Mouse (Mus musculus): ENCODE measurements around the gene Pex14. TPM values are rescaled to one million over a fixed set of nuclear protein-coding genes. Genes with fewer than 3 reads are reported as not detected.

Gene Pex14
- polyA plus RNA-seq, 1 experiment from 2014 or later: 52.1 TPM

GRCm38 (mm10) chr4:149047360-149047759 is 52.3 kb downstream of the Pex14 start:
- no peak for ATAC-seq
- Histone ChIP-seq H3K9me3 (no peaks in the 10 kb centered on the region), H3K4me1 (replicated peaks) (peaks cover 29% of the 10 kb centered on the region), H3K4me3 (replicated peaks) (no peak overlapping the region), H3K27me3 (replicated peaks) (no peaks in the 10 kb centered on the region), H3K9ac (no peak overlapping the region), H3K36me3 (no peaks in the 10 kb centered on the region), H3K27ac (no peak overlapping the region), H3K4me2 (replicated peaks) (peak overlapping the region; percentile 16; the same call in 1 of the 2 replicates)
- 23% methylated on average over 10 of the region's 10 CpGs for WGBS

DNA sequence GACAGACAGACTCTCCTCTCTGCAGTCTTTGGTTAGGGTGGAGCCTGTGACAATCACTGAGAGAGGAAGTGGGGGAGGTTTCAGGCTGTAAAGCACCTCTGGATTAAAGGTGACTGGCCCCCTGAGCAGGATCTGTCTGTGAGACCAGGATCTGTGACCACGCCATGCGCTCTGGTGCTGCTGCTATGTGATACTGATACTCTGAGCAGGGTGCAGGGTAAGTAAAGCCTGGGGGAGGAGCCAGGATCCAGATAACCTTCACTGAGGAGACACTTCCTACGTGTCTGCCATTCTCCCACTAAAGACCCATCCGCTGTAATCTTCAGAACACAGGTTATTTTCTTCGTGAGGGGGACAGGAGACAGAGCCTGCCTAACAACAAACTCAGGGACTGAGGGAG is 53.8 kb downstream of the Pex14 start:
- Histone ChIP-seq H3K4me3 (replicated peaks) (no peak overlapping the region), H3K27ac (no peak overlapping the region), H3K4me2 (replicated peaks) (no peak overlapping the region), H3K4me1 (replicated peaks) (peaks cover 29% of the 10 kb centered on the region), H3K27me3 (replicated peaks) (no peaks in the 10 kb centered on the region), H3K9ac (no peak overlapping the region), H3K36me3 (0 out of 2 replicates have a peak, but pooled peaks cover 3% of the 10 kb centered on the region), H3K9me3 (no peaks in the 10 kb centered on the region)
- ATAC-seq: no peak
- 59% methylated on average over 5 of the region's 5 CpGs for WGBS

- Histone ChIP-seq H3K4me3 (replicated peaks) (no peak overlapping the region), H3K9ac (no peak overlapping the region), H3K4me2 (replicated peaks) (no peak overlapping the region), H3K27ac (no peak overlapping the region), H3K9me3 (no peaks in the 10 kb centered on the region), H3K36me3 (0 out of 2 replicates have a peak, but pooled peaks cover 3% of the 10 kb centered on the region), H3K4me1 (replicated peaks) (peaks cover 14% of the 10 kb centered on the region; the same call in 1 of the 2 replicates), H3K27me3 (replicated peaks) (no peaks in the 10 kb centered on the region)
- WGBS: 52% methylated on average over 6 of the region's 6 CpGs
- no peak for ATAC-seq
Measured at GRCm38 (mm10) chr4:149040289-149040688, 59.4 kb downstream of the Pex14 start.

- ATAC-seq: no peak
- Histone ChIP-seq H3K4me1 (replicated peaks) (peaks cover 14% of the 10 kb centered on the region; the same call in 1 of the 2 replicates), H3K36me3 (0 out of 2 replicates have a peak, but pooled peaks cover 3% of the 10 kb centered on the region), H3K27ac (no peak overlapping the region), H3K4me2 (replicated peaks) (no peak overlapping the region), H3K9ac (no peak overlapping the region), H3K4me3 (replicated peaks) (no peak overlapping the region), H3K27me3 (replicated peaks) (no peaks in the 10 kb centered on the region), H3K9me3 (no peaks in the 10 kb centered on the region)
- WGBS: 49% methylated on average over 6 of the region's 6 CpGs
Measured at GRCm38 (mm10) chr4:149037706-149038105, 62.0 kb downstream of the Pex14 start.

DNA sequence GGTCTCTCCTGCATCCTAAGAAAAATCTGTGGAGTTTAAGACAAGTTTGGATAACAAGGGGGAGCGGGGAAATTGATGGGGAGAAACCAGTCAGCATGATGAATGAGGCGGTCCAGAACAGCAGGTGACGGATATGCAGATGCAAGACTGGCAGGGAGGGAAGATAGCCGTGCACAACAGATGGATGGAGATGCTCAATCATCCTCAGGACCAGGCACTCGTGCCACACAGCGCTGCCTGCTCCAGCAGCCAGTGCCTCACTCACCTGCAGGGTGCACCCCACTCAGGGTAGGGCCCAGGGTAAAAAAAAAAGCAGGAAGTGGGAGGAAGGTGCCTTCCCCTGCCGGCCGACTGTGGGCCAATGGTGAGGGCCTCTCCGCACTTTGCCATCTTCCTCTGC is 63.1 kb downstream of the Pex14 start:
- H3K4me2 ChIP-seq (replicated peaks): no peak overlapping the region
- 0 out of 2 replicates have a peak, but pooled peaks cover 3% of the 10 kb centered on the region for H3K36me3 ChIP-seq
- H3K4me3 ChIP-seq (replicated peaks): no peak overlapping the region
- WGBS: 61% methylated on average over 9 of the region's 9 CpGs
- no peak overlapping the region for H3K27ac ChIP-seq
- H3K4me1 ChIP-seq (replicated peaks): peaks cover 14% of the 10 kb centered on the region; the same call in 1 of the 2 replicates
- ATAC-seq: no peak
- H3K9ac ChIP-seq: no peak overlapping the region
- H3K9me3 ChIP-seq: no peaks in the 10 kb centered on the region
- no peaks in the 10 kb centered on the region for H3K27me3 ChIP-seq (replicated peaks)

DNA sequence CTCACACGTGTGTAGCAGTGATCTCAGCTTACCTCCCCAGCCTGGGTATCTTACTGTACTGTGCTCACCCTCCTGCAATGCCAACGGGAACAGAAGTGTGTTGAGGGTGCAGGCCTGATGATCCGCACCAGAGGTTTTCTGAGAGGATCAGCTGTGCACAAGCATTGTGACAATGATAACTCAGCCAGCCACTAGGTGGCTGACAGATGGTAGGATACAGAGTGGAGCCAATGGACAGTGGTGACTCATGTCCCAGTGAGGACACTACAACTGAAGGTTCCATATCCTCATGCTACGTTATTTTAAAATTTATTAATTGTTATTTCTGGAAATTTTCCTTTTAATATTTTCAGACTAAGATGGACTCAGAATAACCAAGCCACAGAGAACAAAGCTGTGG is 68.2 kb downstream of the Pex14 start:
- ATAC-seq: peak; percentile 62
- 78% methylated on average over 4 of the region's 4 CpGs for WGBS
- no peak overlapping the region for H3K27ac ChIP-seq
- H3K4me2 ChIP-seq (replicated peaks): no peak overlapping the region
- H3K4me3 ChIP-seq (replicated peaks): no peak overlapping the region
- H3K4me1 ChIP-seq (replicated peaks): no peaks in the 10 kb centered on the region
- H3K9me3 ChIP-seq: no peaks in the 10 kb centered on the region
- H3K9ac ChIP-seq: no peak overlapping the region
- no peaks in the 10 kb centered on the region for H3K27me3 ChIP-seq (replicated peaks)
- H3K36me3 ChIP-seq: no peaks in the 10 kb centered on the region

DNA sequence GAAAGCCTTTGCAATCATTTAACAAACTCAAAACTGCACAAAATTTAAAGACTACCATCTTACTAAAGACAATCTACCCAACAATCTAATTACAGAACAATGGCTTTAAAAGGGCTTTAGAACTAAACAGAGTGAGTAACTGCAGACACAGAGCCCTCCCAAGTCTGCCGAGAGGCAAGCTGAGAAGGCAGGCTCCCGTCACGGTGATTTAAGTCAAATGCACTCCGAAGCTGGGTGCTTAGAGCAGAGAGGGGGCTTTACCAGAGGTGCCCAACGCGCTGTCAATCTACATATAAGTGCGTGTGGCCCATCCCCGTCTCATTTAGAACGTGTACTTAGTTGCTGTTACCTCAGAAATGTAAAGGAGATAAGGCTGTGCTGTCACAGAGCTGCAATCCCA is 72.1 kb downstream of the Pex14 start:
- Histone ChIP-seq H3K4me3 (replicated peaks) (no peak overlapping the region), H3K4me2 (replicated peaks) (no peak overlapping the region), H3K4me1 (replicated peaks) (no peaks in the 10 kb centered on the region), H3K27ac (no peak overlapping the region), H3K9ac (no peak overlapping the region), H3K36me3 (no peaks in the 10 kb centered on the region), H3K27me3 (replicated peaks) (no peaks in the 10 kb centered on the region), H3K9me3 (no peaks in the 10 kb centered on the region)
- ATAC-seq: no peak
- 55% methylated on average over 9 of the region's 9 CpGs for WGBS

DNA sequence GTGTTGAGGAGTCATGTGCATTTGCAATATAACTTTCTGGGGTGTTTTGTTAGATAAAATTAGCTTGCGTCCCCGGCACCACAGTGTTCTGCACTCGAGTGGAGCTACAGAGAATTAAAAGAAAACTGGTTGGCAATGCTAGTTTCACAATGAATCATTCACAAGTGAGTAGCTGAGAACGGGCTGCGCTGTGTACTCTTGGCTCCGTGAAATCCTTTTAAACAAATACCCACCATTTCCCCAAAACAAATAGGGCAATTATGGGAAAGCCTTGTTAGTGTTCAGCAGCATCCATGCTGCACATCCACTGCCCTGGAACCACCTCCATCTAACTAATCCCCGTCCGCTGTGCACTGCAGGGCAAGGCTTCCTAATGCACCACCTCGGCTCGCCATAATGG is 74.4 kb downstream of the Pex14 start:
- H3K36me3 ChIP-seq: no peaks in the 10 kb centered on the region
- H3K9me3 ChIP-seq: no peaks in the 10 kb centered on the region
- no peak overlapping the region for H3K4me3 ChIP-seq (replicated peaks)
- 75% methylated on average over 10 of the region's 10 CpGs for WGBS
- H3K4me1 ChIP-seq (replicated peaks): no peaks in the 10 kb centered on the region
- H3K27ac ChIP-seq: no peak overlapping the region
- H3K4me2 ChIP-seq (replicated peaks): no peak overlapping the region
- no peak overlapping the region for H3K9ac ChIP-seq
- no peak for ATAC-seq
- no peaks in the 10 kb centered on the region for H3K27me3 ChIP-seq (replicated peaks)

DNA sequence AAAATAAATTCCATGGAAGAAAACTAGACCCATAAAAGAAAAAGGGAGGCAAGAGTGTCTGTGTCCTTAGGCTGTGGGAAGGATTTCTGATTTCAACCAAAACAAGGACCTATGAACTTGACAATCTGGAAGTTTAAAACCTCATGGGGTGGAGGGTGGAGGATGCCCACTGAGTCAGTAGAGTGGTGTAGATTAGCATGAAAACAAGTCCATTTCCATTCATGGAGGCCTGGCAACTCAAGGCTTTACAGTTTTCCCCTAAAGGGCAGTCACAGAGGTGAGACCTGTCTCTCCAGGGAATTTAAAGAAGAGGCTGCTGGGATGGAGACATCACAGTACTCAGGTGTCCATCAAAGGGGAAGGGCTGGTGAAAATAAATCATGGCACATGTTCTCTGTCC is 78.7 kb downstream of the Pex14 start:
- H3K27me3 ChIP-seq (replicated peaks): no peaks in the 10 kb centered on the region
- no peak overlapping the region for H3K4me3 ChIP-seq (replicated peaks)
- H3K9ac ChIP-seq: no peak overlapping the region
- no peaks in the 10 kb centered on the region for H3K9me3 ChIP-seq
- H3K4me2 ChIP-seq (replicated peaks): no peak overlapping the region
- no peak overlapping the region for H3K27ac ChIP-seq
- H3K36me3 ChIP-seq: no peaks in the 10 kb centered on the region
- H3K4me1 ChIP-seq (replicated peaks): 0 out of 2 replicates have a peak, but pooled peaks cover 2% of the 10 kb centered on the region
- ATAC-seq: no peak

DNA sequence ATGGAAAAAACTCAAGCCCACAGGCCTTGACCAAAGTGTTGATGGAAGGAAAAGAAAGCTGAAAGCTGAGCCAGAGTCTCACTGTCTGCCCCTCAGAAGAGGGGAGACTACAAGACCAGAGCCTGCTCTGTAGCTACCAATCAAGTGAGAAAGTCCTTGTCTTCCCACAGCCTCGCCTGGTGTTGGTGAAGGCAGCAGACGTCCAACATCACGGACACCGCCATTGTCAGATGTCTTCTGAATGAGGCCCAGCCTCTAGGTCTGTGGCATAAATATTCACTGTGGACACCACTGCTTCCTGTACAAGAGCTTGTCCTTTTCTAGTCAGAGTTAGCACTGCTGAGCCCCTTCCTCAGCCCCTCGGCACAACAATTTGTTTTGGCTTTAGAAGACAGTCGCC is 80.2 kb downstream of the Pex14 start:
- H3K4me1 ChIP-seq (replicated peaks): 0 out of 2 replicates have a peak, but pooled peaks cover 2% of the 10 kb centered on the region
- WGBS: 69% methylated on average over 6 of the region's 6 CpGs
- no peak overlapping the region for H3K4me2 ChIP-seq (replicated peaks)
- no peak overlapping the region for H3K4me3 ChIP-seq (replicated peaks)
- H3K27ac ChIP-seq: no peak overlapping the region
- no peaks in the 10 kb centered on the region for H3K9me3 ChIP-seq
- H3K27me3 ChIP-seq (replicated peaks): no peaks in the 10 kb centered on the region
- no peak overlapping the region for H3K9ac ChIP-seq
- H3K36me3 ChIP-seq: no peaks in the 10 kb centered on the region
- no peak for ATAC-seq

GRCm38 (mm10) chr4:149006756-149007155 is 92.9 kb downstream of the Pex14 start:
- WGBS: 93% methylated on average over 6 of the region's 6 CpGs
- Histone ChIP-seq H3K27ac (no peak overlapping the region), H3K9ac (no peak overlapping the region), H3K9me3 (no peaks in the 10 kb centered on the region), H3K4me2 (replicated peaks) (no peak overlapping the region), H3K4me1 (replicated peaks) (peaks cover 7% of the 10 kb centered on the region), H3K27me3 (replicated peaks) (no peaks in the 10 kb centered on the region), H3K4me3 (replicated peaks) (no peak overlapping the region), H3K36me3 (no peaks in the 10 kb centered on the region)
- ATAC-seq: no peak

- H3K27me3 ChIP-seq (replicated peaks): no peaks in the 10 kb centered on the region
- H3K4me1 ChIP-seq (replicated peaks): peaks cover 7% of the 10 kb centered on the region
- no peaks in the 10 kb centered on the region for H3K9me3 ChIP-seq
- H3K4me2 ChIP-seq (replicated peaks): no peak overlapping the region
- no peak overlapping the region for H3K9ac ChIP-seq
- 91% methylated on average over 3 of the region's 3 CpGs for WGBS
- no peaks in the 10 kb centered on the region for H3K36me3 ChIP-seq
- no peak overlapping the region for H3K4me3 ChIP-seq (replicated peaks)
- H3K27ac ChIP-seq: no peak overlapping the region
- no peak for ATAC-seq
Measured at GRCm38 (mm10) chr4:149006107-149006506, 93.6 kb downstream of the Pex14 start.

DNA sequence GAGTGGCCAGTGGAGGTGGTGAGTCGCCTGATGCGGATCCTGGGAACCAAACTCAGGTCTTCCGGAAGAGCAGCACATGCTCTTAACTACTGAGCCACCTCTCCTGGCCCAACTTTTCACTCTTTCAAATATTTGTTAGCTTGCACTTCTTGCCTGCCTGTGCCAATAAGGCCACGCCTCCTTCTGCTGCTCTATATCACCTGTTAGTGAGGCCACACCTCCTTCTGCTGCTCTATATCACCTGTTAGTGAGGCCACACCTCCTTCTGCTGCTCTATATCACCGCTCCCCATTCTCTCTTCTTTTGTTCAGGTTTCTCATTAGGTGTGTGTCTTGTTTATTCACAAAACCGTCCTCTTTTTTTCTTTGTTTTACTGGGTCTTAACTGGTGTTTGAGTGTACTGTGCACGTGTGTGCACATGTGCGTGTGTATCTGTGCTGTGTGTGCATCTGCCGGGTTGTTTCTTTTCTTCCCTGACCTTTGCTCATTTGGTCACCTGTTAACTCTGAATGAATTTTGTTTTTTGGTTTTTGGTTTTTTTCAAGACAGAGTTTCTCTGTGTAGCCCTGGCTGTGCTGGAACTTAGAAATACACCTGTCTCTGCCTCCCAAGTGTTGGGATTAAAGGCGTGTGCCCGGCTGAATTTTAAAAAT is 97.1 kb downstream of the Pex14 start:
- no peaks in the 10 kb centered on the region for H3K36me3 ChIP-seq
- no peak overlapping the region for H3K4me2 ChIP-seq (replicated peaks)
- no peaks in the 10 kb centered on the region for H3K27me3 ChIP-seq (replicated peaks)
- peaks cover 7% of the 10 kb centered on the region for H3K4me1 ChIP-seq (replicated peaks)
- ATAC-seq: peak; percentile 94
- no peak overlapping the region for H3K27ac ChIP-seq
- no peaks in the 10 kb centered on the region for H3K9me3 ChIP-seq
- WGBS: 75% methylated on average over 11 of the region's 11 CpGs
- no peak overlapping the region for H3K9ac ChIP-seq
- no peak overlapping the region for H3K4me3 ChIP-seq (replicated peaks)
